Mouse (Mus musculus): ENCODE results near the gene Ogdh. TPM values are rescaled to one million over a fixed set of nuclear protein-coding genes. Genes with fewer than 3 reads are reported as not detected.
"Not testable (repeated sequence)": the region's sequence is repeated elsewhere in the genome, so short reads cannot be mapped to it uniquely, and the experiment has no call there.

Ogdh gene
- 19.3 and 34.8 TPM in 2 replicates for polyA plus RNA-seq (2012; ENCODE audit: insufficient read depth, low replicate concordance)

DNA sequence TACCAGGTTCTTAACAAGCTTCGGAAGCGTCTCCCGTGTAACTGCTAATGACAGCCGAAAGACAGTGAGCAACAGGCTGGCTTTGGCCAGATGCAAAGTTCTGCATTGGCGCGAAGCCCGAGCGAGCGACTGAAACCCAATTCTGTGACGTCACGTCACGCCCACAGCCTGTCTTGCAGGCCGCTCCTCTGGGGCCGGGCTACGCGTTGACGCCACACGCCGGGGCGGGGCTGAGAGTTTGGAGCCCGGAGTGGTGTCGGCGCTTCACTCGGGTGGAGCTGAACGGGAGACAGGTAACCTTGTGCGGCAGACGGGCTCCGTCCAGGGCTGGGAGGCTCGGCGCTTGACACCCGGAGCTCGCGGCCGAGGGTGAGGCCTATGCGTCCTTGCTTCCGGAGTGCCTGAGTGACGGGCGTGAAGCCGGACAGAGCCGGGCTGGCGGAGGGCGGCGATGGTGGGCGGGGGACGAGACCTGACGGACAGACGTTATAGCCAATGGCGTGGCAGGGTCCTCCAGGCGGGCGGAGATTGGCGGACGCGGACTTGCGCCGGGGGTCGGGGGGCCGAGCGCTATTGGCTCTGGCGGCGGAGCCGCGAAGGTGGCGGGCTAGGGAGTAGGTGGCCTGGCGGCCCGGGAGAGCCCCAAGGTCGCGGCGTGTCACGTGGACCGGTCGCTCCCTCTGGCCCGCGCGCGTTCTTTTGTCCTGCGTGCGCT is at the start of gene Ogdh:
Ogdh (plus strand) TSS at position 233 of the 715 bp plus-strand sequence.
- Histone ChIP-seq H3K9me3 (peaks cover 7% of the 10 kb centered on the region), H3K36me3 (replicated peaks; ENCODE audit: low read length) (peaks cover 6% of the 10 kb centered on the region), H3K4me3 (replicated peaks) (peak within 1 kb of the TSS; percentile 99), H3K4me1 (peaks cover 49% of the 10 kb centered on the region), H3K27me3 (replicated peaks) (no peaks in the 10 kb centered on the region)
- TF ChIP-seq FLI1 (IDR thresholded peaks at IDR 0.05; ENCODE audit: low read length) (no peak), GATA1 (IDR thresholded peaks at IDR 0.05; ENCODE audit: borderline replicate concordance, low read length) (no peak)

DNA sequence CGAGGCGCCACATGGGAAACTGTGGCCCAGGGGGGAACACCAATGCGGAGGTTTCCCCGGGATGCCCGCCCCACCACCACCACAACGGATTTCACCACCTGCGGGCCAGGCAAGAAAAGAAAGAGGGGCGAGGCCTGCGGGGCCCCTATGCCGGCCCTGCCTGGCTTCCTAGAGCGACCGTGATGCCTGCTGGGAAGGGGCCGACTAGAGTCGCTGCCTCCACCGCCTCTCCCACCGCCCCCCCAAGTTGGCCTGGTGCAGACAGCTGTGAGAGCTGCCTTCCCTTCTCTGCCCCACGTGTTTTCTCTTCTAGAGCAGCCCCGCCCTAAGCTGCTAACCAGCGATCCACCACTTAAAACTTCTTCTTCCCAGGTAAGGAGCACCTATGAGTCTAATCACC is 46.7 kb upstream of the Ogdh start:
- Histone ChIP-seq H3K9me3 (peaks cover 19% of the 10 kb centered on the region), H3K36me3 (replicated peaks; ENCODE audit: low read length) (no peaks in the 10 kb centered on the region), H3K4me3 (replicated peaks) (no peak overlapping the region), H3K4me1 (no peaks in the 10 kb centered on the region), H3K27me3 (replicated peaks) (no peaks in the 10 kb centered on the region)
- TF ChIP-seq FLI1 (IDR thresholded peaks at IDR 0.05; ENCODE audit: low read length) (no peak), GATA1 (IDR thresholded peaks at IDR 0.05; ENCODE audit: borderline replicate concordance, low read length) (no peak)

DNA sequence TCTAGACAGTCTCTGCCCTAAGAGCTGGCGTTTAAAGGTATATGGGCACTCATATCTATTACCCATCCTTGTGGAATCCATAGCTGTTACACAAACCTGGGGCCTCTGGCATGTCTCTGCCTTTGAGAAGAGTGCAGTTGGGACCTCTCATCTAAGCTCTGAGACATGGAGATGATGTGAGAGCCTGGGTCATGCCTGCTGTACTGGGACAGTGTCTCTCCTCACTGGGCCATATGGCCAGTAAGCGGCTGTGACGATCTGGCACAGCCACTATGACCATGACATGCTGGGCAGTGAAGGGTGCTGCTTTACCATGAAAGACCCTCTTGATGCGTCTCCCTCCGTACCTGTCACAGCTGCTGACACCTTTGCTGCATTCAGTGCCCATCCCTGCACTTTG is 39.2 kb upstream of the Ogdh start:
- H3K27me3 ChIP-seq (replicated peaks), result peaks cover 12% of the 10 kb centered on the region
- peaks cover 6% of the 10 kb centered on the region; the same call in 1 of the 2 replicates for H3K4me1 ChIP-seq
- peaks cover 9% of the 10 kb centered on the region for H3K36me3 ChIP-seq (replicated peaks; ENCODE audit: low read length)
- H3K4me3 ChIP-seq (replicated peaks), result no peak overlapping the region
- H3K9me3 ChIP-seq, result no peaks in the 10 kb centered on the region
- TF ChIP-seq GATA1 (IDR thresholded peaks at IDR 0.05; ENCODE audit: borderline replicate concordance, low read length) (no peak), FLI1 (IDR thresholded peaks at IDR 0.05; ENCODE audit: low read length) (no peak)

DNA sequence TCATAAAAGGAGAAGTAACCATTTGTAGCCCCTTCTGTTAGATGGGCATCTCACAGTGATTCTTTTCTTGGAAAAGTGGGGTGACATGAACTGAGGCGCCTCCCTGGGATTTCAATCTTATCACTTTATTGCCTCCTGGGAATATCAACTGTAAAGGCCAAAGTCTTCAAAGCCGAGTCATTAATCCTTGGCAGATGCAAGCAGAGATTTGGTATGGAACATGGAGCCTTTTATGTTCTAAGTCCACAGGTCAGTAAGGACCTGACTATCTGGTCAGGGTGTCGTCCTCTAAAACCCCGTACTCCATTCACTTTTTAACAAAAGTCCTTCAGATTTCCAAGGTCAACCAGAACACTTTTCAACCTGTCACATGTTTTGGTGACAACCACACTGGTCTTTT is 38.6 kb upstream of the Ogdh start:
- TF ChIP-seq FLI1 (IDR thresholded peaks at IDR 0.05; ENCODE audit: low read length) (no peak), GATA1 (IDR thresholded peaks at IDR 0.05; ENCODE audit: borderline replicate concordance, low read length) (no peak)
- Histone ChIP-seq H3K9me3 (no peaks in the 10 kb centered on the region), H3K4me1 (peaks cover 6% of the 10 kb centered on the region; the same call in 1 of the 2 replicates), H3K27me3 (replicated peaks) (peaks cover 12% of the 10 kb centered on the region), H3K4me3 (replicated peaks) (no peak overlapping the region), H3K36me3 (replicated peaks; ENCODE audit: low read length) (peaks cover 14% of the 10 kb centered on the region)

DNA sequence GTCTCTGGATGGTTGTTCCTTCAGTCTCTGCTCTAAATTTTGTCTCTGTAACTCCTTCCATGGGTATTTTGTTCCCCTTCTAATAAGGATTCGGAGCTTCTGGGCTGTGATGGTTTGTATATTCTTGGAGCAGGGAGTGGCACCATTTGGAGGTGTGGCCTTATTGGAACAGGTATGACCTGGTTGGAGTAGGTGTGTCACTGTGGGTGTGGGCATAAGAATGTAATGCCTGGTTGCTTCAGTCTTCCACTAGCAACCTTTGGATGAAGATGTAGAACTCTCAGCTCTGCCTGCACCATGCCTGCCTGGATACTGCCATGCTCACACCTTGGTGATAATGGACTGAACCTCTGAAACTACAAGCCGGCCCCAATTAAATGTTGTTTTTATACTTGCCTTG is 36.8 kb upstream of the Ogdh start:
- not testable (repeated sequence) for H3K4me3 ChIP-seq (replicated peaks); H3K9me3 ChIP-seq; H3K4me1 ChIP-seq
- Histone ChIP-seq H3K27me3 (replicated peaks) (peaks cover 12% of the 10 kb centered on the region), H3K36me3 (replicated peaks; ENCODE audit: low read length) (peaks cover 32% of the 10 kb centered on the region)

DNA sequence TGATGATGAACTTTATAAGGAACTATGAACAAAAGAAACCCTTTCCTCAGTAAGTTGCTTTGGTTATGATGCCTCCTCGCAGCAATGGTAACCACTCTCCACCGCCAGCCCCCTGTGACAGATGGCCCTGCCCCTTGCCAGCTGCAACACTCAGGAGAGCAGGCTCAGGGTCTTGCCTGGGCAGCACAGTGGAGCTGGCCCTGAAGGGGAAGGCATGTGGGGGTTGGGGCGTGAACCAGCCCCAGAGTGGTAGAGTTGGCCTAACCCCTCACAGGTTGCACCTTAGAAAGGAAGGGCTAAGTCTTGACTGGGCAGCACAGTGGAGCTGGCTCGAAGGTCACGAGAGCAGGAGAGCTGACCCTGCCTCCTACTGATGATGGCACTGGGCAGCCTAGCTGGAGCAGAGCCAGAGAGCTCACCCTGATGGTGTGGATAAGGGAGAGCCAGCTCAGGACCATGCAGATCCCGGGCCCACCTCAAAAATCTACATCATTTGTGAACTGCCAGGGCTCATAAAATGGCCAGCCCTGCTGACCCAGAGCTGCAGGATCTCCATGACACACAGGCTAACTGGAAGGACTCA is 34.9 kb upstream of the Ogdh start:
- Histone ChIP-seq H3K9me3 (no peaks in the 10 kb centered on the region), H3K36me3 (replicated peaks; ENCODE audit: low read length) (peaks cover 52% of the 10 kb centered on the region), H3K4me3 (replicated peaks) (no peak overlapping the region), H3K27me3 (replicated peaks) (peaks cover 8% of the 10 kb centered on the region), H3K4me1 (peaks cover 17% of the 10 kb centered on the region)
- TF ChIP-seq GATA1 (IDR thresholded peaks at IDR 0.05; ENCODE audit: borderline replicate concordance, low read length), result no peak
- TF ChIP-seq FLI1 (IDR thresholded peaks at IDR 0.05; ENCODE audit: low read length), result no peak

DNA sequence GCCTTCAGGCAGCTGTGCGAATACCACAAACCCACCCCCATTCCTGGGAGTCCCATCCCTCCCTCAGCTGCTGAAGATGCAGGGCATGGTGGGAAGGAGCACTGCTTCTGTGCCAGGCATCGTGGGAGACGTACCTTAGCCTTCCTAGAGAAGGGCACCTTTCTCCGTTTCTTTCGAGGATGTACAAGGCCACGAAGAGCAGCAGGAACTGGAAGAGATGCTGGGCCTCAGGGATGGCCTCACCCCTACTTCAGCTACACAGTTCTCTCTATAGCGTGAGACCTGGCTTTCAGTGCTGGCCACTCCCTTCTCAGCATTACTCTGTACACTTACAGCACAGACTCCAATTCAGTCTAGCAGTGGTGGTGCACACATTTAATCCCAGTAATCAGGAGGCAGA is 32.0 kb upstream of the Ogdh start:
- peaks cover 21% of the 10 kb centered on the region for H3K4me1 ChIP-seq
- TF ChIP-seq FLI1 (IDR thresholded peaks at IDR 0.05; ENCODE audit: low read length), result no peak
- no peak for TF ChIP-seq GATA1 (IDR thresholded peaks at IDR 0.05; ENCODE audit: borderline replicate concordance, low read length)
- H3K9me3 ChIP-seq, result no peaks in the 10 kb centered on the region
- no peaks in the 10 kb centered on the region for H3K27me3 ChIP-seq (replicated peaks)
- H3K36me3 ChIP-seq (replicated peaks; ENCODE audit: low read length), result peaks cover 80% of the 10 kb centered on the region
- no peak overlapping the region for H3K4me3 ChIP-seq (replicated peaks)

DNA sequence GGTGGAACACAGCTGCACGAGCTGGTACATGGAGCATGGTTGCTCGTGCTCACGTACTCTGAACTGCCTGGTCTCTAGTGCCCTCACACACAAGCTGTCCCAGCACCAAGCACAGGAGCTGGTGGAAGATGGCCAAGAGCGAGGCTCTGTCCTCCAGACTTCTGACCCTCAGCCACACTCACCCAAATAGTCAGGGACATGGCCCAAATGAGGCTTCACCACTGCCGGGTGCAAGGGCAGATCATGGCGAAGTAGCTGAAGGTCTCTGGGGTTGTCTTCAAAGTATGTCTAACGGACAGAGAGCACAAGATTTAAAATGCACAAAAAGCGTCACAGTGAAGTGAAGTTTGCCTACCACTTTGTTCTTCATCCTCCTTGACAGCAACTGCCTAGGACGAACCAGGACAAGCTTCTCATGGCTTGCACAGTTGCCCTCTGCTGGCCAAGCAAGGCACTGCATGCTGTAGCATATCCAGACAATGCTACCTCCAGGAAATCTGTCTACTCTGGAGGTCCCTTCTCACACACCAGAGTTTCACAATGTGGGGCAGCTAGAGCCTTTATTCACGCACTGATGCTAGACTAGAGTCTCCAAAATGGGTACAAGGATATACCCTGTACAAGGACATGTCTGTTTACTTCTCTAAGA is 29.9 kb upstream of the Ogdh start:
- H3K36me3 ChIP-seq (replicated peaks; ENCODE audit: low read length), result peaks cover 100% of the 10 kb centered on the region
- H3K4me3 ChIP-seq (replicated peaks), result no peak overlapping the region

DNA sequence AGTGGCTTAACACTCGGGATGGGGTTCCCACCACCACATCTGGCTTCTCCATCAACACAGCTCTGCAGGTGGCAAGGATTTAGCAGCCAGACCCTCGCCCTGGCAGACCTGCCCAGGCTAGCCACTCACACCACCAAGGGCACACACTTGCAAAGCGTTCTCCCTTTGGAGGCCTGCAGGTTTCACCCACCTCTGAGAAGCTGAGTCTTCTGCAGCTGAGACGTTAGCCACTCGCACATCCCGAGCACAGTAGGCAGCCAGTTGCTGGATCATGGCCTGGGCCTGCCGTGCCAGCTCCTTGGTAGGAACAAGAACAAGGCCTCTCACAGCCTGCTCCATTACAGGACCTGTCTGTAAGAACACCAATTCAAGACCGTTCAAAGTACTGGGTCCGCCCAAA is 24.8 kb upstream of the Ogdh start:
- TF ChIP-seq FLI1 (IDR thresholded peaks at IDR 0.05; ENCODE audit: low read length) (no peak), GATA1 (IDR thresholded peaks at IDR 0.05; ENCODE audit: borderline replicate concordance, low read length) (no peak)
- H3K4me3 ChIP-seq (replicated peaks), result peak overlapping the region; percentile 100
- H3K36me3 ChIP-seq (replicated peaks; ENCODE audit: low read length), result peaks cover 65% of the 10 kb centered on the region
- no peaks in the 10 kb centered on the region for H3K9me3 ChIP-seq
- no peaks in the 10 kb centered on the region for H3K27me3 ChIP-seq (replicated peaks)
- H3K4me1 ChIP-seq, result peaks cover 40% of the 10 kb centered on the region

More for the DNA sequence above, 29.9 kb upstream of the Ogdh start:
- peaks cover 35% of the 10 kb centered on the region for H3K4me1 ChIP-seq
- H3K27me3 ChIP-seq (replicated peaks), result no peaks in the 10 kb centered on the region
- H3K9me3 ChIP-seq, result no peaks in the 10 kb centered on the region
- no peak for TF ChIP-seq GATA1 (IDR thresholded peaks at IDR 0.05; ENCODE audit: borderline replicate concordance, low read length)
- no peak for TF ChIP-seq FLI1 (IDR thresholded peaks at IDR 0.05; ENCODE audit: low read length)
